Mouse (Mus musculus): ENCODE results near the gene Ttk.

DNA sequence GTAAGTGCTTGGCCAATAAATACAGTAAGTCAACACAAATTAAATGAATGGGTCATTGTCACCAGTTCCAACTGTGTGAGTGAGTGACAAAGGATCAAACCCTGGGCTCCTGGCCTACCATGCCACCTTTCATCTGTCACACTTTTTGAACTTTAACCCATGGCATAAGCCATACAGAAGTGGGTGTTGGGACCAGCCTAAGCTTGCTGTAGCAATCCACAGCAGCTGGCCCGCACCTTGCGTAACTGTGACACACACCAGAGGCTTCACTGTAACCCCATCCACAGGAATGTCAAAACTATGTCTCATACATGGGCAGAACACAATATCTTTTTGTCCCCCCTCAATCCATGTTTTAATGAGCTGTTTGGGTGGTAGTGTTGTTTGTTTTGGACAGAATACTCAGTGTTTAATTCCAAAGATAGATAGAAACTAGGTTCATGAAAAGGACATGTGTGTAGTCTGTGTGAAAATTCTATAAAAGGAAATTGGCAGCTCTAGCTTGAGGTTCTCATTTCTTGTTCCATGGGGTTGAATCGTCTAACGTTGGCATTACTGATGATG is 59.4 kb downstream of the Ttk start:
- TF ChIP-seq POLR2A (IDR thresholded peaks at IDR 0.05; ENCODE audit: borderline replicate concordance, insufficient read depth, low read length): no peak
- no peak for TF ChIP-seq CTCF (IDR thresholded peaks at IDR 0.05; ENCODE audit: borderline replicate concordance, insufficient read depth, low read depth, low read length)
